Mouse (Mus musculus): ENCODE measurements around the gene Adgrv1. TPM values are rescaled to one million over a fixed set of nuclear protein-coding genes. Genes with fewer than 3 reads are reported as not detected.

Adgrv1 gene
- polyA plus RNA-seq, 1 experiment from 2014 or later: 14.7 TPM

GRCm38 (mm10) chr13:81466661-81467060, 166.3 kb downstream of the Adgrv1 start:
- no peak overlapping the region for H3K4me3 ChIP-seq (ENCODE audit: low read depth, low read length)
- ATAC-seq (no peak), DNase-seq (ENCODE audit: low spot score) (no peak)
- H3K27me3 ChIP-seq (replicated peaks; ENCODE audit: control insufficient read depth, insufficient read depth, low read length): no peaks in the 10 kb centered on the region
- H3K4me1 ChIP-seq (ENCODE audit: control insufficient read depth, insufficient read depth, low read length): no peaks in the 10 kb centered on the region
- WGBS: 65% methylated on average over 4 of the region's 4 CpGs
- H3K27ac ChIP-seq (ENCODE audit: low read depth, low read length): no peak overlapping the region
- no peak overlapping the region for H3K9ac ChIP-seq (ENCODE audit: low read length)
- 0 out of 2 replicates have a peak, but pooled peaks cover 3% of the 10 kb centered on the region for H3K36me3 ChIP-seq (ENCODE audit: control insufficient read depth, insufficient read depth, low read length)
- no peak overlapping the region for H3K4me2 ChIP-seq (ENCODE audit: low read length)
- H3K9me3 ChIP-seq (replicated peaks; ENCODE audit: control insufficient read depth, low read length): no peaks in the 10 kb centered on the region

DNA sequence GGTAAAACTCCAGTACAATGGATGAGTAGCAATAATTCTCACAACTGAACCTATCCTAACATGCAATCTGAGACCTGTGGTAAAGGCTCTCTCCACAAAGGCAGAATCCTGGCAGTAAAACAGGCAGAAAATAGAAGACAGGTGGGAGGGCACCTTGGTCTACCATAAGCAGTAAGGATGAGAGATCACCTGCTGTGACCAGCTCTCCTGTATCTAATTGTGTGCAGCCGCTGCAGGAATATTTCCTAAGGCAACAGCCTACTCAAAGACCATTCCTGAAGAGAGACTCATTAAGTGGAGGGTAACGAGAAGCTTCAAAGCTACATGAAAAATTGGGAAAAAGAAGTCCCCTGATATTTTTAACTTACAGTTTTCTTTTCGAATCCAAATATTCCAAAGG, 167.2 kb downstream of the Adgrv1 start:
- 67% methylated on average over 3 of the region's 3 CpGs for WGBS
- H3K4me2 ChIP-seq (ENCODE audit: low read length): no peak overlapping the region
- no peak overlapping the region for H3K9ac ChIP-seq (ENCODE audit: low read length)
- ATAC-seq (no peak), DNase-seq (ENCODE audit: low spot score) (peak; percentile 13)
- H3K9me3 ChIP-seq (replicated peaks; ENCODE audit: control insufficient read depth, low read length): no peaks in the 10 kb centered on the region
- H3K27me3 ChIP-seq (replicated peaks; ENCODE audit: control insufficient read depth, insufficient read depth, low read length): no peaks in the 10 kb centered on the region
- no peak overlapping the region for H3K27ac ChIP-seq (ENCODE audit: low read depth, low read length)
- H3K4me3 ChIP-seq (ENCODE audit: low read depth, low read length): no peak overlapping the region
- no peaks in the 10 kb centered on the region for H3K4me1 ChIP-seq (ENCODE audit: control insufficient read depth, insufficient read depth, low read length)
- 0 out of 2 replicates have a peak, but pooled peaks cover 3% of the 10 kb centered on the region for H3K36me3 ChIP-seq (ENCODE audit: control insufficient read depth, insufficient read depth, low read length)

GRCm38 (mm10) chr13:81449630-81450029, 183.3 kb downstream of the Adgrv1 start:
- Histone ChIP-seq H3K27me3 (replicated peaks; ENCODE audit: control insufficient read depth, insufficient read depth, low read length) (no peaks in the 10 kb centered on the region), H3K4me3 (ENCODE audit: low read depth, low read length) (no peak overlapping the region), H3K9ac (ENCODE audit: low read length) (no peak overlapping the region), H3K4me1 (ENCODE audit: control insufficient read depth, insufficient read depth, low read length) (no peaks in the 10 kb centered on the region), H3K4me2 (ENCODE audit: low read length) (no peak overlapping the region), H3K9me3 (replicated peaks; ENCODE audit: control insufficient read depth, low read length) (no peaks in the 10 kb centered on the region), H3K27ac (ENCODE audit: low read depth, low read length) (no peak overlapping the region), H3K36me3 (ENCODE audit: control insufficient read depth, insufficient read depth, low read length) (0 out of 2 replicates have a peak, but pooled peaks cover 2% of the 10 kb centered on the region)
- 27% methylated on average over 4 of the region's 4 CpGs for WGBS
- DNase-seq (ENCODE audit: low spot score): peak; percentile 29
- 0 out of 2 replicates have a peak, but pooled peaks have one; percentile 54 for ATAC-seq

DNA sequence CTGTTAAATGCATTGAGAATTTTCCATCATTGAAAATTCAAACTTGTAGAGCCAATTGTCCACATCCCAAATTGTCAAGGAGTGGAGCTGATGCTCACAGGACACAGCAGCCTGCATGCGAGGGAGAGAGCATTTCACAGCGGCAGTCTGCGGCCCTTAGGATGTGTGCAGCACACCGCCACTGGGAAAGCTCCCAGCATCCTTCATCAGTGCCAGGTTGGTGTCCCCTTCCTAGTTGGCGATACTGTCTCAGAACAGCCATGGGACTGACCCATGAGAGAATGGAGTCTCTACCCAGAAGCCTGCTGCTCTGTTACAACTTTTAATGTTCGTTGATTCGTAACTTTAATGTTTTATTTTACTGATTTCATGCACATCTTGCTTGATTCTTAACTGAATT, 183.8 kb downstream of the Adgrv1 start:
- Histone ChIP-seq H3K27me3 (replicated peaks; ENCODE audit: control insufficient read depth, insufficient read depth, low read length) (no peaks in the 10 kb centered on the region), H3K4me3 (ENCODE audit: low read depth, low read length) (no peak overlapping the region), H3K4me1 (ENCODE audit: control insufficient read depth, insufficient read depth, low read length) (no peaks in the 10 kb centered on the region), H3K27ac (ENCODE audit: low read depth, low read length) (no peak overlapping the region), H3K9me3 (replicated peaks; ENCODE audit: control insufficient read depth, low read length) (no peaks in the 10 kb centered on the region), H3K4me2 (ENCODE audit: low read length) (no peak overlapping the region), H3K9ac (ENCODE audit: low read length) (no peak overlapping the region), H3K36me3 (ENCODE audit: control insufficient read depth, insufficient read depth, low read length) (0 out of 2 replicates have a peak, but pooled peaks cover 2% of the 10 kb centered on the region)
- no peak for ATAC-seq
- peak; percentile 23 for DNase-seq (ENCODE audit: low spot score)
- 77% methylated on average over 7 of the region's 7 CpGs for WGBS

DNA sequence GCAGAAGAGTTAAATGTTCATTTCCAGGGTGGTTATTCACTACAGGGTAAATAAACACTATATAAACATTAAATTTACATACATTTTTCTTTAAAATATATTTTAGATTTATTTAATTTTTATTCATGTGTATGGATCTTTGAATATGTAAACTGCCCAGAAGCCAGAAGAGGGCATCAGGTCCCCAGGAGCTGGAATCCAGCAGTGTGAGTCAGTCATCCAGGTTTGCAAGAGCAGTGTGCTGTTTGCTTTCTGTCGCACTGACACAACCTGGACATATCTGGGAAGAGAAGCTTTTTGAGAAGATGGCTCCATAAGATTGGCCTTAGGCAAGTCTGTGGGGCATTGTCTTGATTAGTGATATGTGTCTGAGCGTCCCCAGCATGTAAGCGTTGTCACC, 191.5 kb downstream of the Adgrv1 start:
- ATAC-seq: no peak
- 83% methylated on average over 3 of the region's 3 CpGs for WGBS
- H3K36me3 ChIP-seq (ENCODE audit: control insufficient read depth, insufficient read depth, low read length): peaks cover 18% of the 10 kb centered on the region

DNA sequence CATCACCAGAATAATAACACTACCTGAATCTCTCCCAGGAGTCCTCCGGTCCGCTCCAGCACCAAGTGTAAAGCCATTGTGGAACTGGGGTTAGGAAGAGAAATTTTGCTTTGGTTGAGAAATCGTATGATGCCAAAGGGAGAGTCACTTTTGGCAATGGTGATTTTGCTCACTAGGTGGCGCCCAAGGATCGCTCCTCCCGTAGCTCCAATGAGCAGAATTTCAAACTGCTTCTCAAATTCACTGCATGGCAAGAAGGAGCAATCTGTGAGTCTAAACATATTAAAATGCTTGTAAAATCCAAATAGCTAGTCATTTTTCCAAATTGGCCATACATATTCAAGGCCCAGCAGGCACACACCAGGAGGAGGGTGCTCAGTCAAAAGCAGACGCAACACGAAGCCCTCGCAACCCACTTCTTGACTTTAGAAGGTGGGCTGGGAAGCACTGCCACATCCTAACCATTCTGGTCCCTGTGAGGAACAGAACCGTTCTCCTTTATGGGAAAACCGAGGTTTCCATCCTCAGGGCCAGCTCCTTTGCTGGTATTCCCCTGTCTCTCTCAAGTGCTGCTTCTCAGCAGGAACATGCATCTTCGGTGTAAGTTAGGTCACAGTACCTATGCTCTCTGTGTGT, 193.4 kb downstream of the Adgrv1 start:
- DNase-seq (ENCODE audit: low spot score) (peak; percentile 87), ATAC-seq (peak; percentile 83)
- Histone ChIP-seq H3K27me3 (replicated peaks; ENCODE audit: control insufficient read depth, insufficient read depth, low read length) (no peaks in the 10 kb centered on the region), H3K9me3 (replicated peaks; ENCODE audit: control insufficient read depth, low read length) (no peaks in the 10 kb centered on the region), H3K9ac (ENCODE audit: low read length) (no peak overlapping the region), H3K4me1 (ENCODE audit: control insufficient read depth, insufficient read depth, low read length) (no peaks in the 10 kb centered on the region), H3K27ac (ENCODE audit: low read depth, low read length) (no peak overlapping the region), H3K4me3 (ENCODE audit: low read depth, low read length) (no peak overlapping the region), H3K4me2 (ENCODE audit: low read length) (no peak overlapping the region), H3K36me3 (ENCODE audit: control insufficient read depth, insufficient read depth, low read length) (peaks cover 20% of the 10 kb centered on the region)
- WGBS: 49% methylated on average over 12 of the region's 12 CpGs

More for the DNA sequence above, 191.5 kb downstream of the Adgrv1 start:
- no peak for DNase-seq (ENCODE audit: low spot score)
- Histone ChIP-seq H3K27me3 (replicated peaks; ENCODE audit: control insufficient read depth, insufficient read depth, low read length) (no peaks in the 10 kb centered on the region), H3K27ac (ENCODE audit: low read depth, low read length) (no peak overlapping the region), H3K4me2 (ENCODE audit: low read length) (no peak overlapping the region), H3K4me3 (ENCODE audit: low read depth, low read length) (no peak overlapping the region), H3K9ac (ENCODE audit: low read length) (no peak overlapping the region), H3K4me1 (ENCODE audit: control insufficient read depth, insufficient read depth, low read length) (no peaks in the 10 kb centered on the region), H3K9me3 (replicated peaks; ENCODE audit: control insufficient read depth, low read length) (no peaks in the 10 kb centered on the region)

DNA sequence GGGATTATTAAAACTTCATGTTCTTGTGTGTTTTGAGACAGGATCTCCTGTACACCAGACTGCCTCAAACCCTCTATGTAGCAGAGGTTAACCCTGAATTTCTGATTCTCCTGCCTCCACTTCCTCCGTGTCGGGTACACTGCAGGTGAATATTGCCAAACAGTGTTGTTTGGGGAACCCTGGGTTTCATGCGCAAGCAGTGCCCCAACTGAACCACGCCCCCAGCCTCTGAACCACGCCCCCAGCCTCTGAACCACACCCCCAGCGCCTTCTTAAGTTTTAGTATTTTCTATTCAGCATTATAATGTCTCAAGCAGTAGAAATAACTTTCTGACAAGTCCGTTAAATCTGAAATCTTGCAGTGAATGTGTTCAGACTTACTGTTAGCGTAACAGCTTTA, 195.9 kb downstream of the Adgrv1 start:
- H3K9me3 ChIP-seq (replicated peaks; ENCODE audit: control insufficient read depth, low read length): no peaks in the 10 kb centered on the region
- ATAC-seq: no peak
- no peak overlapping the region for H3K4me3 ChIP-seq (ENCODE audit: low read depth, low read length)

GRCm38 (mm10) chr13:81426896-81427755, 205.8 kb downstream of the Adgrv1 start:
- Histone ChIP-seq H3K9me3 (replicated peaks; ENCODE audit: control insufficient read depth, low read length) (no peaks in the 10 kb centered on the region), H3K36me3 (ENCODE audit: control insufficient read depth, insufficient read depth, low read length) (peaks cover 11% of the 10 kb centered on the region), H3K4me2 (ENCODE audit: low read length) (no peak overlapping the region), H3K27ac (ENCODE audit: low read depth, low read length) (no peak overlapping the region), H3K9ac (ENCODE audit: low read length) (no peak overlapping the region), H3K27me3 (replicated peaks; ENCODE audit: control insufficient read depth, insufficient read depth, low read length) (no peaks in the 10 kb centered on the region), H3K4me1 (ENCODE audit: control insufficient read depth, insufficient read depth, low read length) (no peaks in the 10 kb centered on the region), H3K4me3 (ENCODE audit: low read depth, low read length) (no peak overlapping the region)
- ATAC-seq: peak; percentile 45
- WGBS: 79% methylated on average over 15 of the region's 15 CpGs
- DNase-seq (ENCODE audit: low spot score): peak; percentile 71

More for the DNA sequence above, 195.9 kb downstream of the Adgrv1 start:
- Histone ChIP-seq H3K36me3 (ENCODE audit: control insufficient read depth, insufficient read depth, low read length) (peaks cover 18% of the 10 kb centered on the region; the same call in 1 of the 2 replicates), H3K9ac (ENCODE audit: low read length) (no peak overlapping the region), H3K27me3 (replicated peaks; ENCODE audit: control insufficient read depth, insufficient read depth, low read length) (no peaks in the 10 kb centered on the region), H3K27ac (ENCODE audit: low read depth, low read length) (no peak overlapping the region), H3K4me1 (ENCODE audit: control insufficient read depth, insufficient read depth, low read length) (no peaks in the 10 kb centered on the region), H3K4me2 (ENCODE audit: low read length) (no peak overlapping the region)
- DNase-seq (ENCODE audit: low spot score): no peak
- 82% methylated on average over 8 of the region's 8 CpGs for WGBS

- 93% methylated on average over 6 of the region's 6 CpGs for WGBS
- no peaks in the 10 kb centered on the region for H3K9me3 ChIP-seq (replicated peaks; ENCODE audit: control insufficient read depth, low read length)
- no peak for ATAC-seq
- no peaks in the 10 kb centered on the region for H3K36me3 ChIP-seq (ENCODE audit: control insufficient read depth, insufficient read depth, low read length)
- H3K9ac ChIP-seq (ENCODE audit: low read length): no peak overlapping the region
- no peak for DNase-seq (ENCODE audit: low spot score)
- no peak overlapping the region for H3K27ac ChIP-seq (ENCODE audit: low read depth, low read length)
- H3K4me2 ChIP-seq (ENCODE audit: low read length): no peak overlapping the region
- no peaks in the 10 kb centered on the region for H3K4me1 ChIP-seq (ENCODE audit: control insufficient read depth, insufficient read depth, low read length)
- no peak overlapping the region for H3K4me3 ChIP-seq (ENCODE audit: low read depth, low read length)
- H3K27me3 ChIP-seq (replicated peaks; ENCODE audit: control insufficient read depth, insufficient read depth, low read length): no peaks in the 10 kb centered on the region
Measured at GRCm38 (mm10) chr13:81425111-81425510, 207.8 kb downstream of the Adgrv1 start.

Data from forebrain, embryonic 14.5 days (tissue).